Mouse (Mus musculus): ENCODE measurements around the gene Slc39a11.

- TF ChIP-seq CTCF (IDR thresholded peaks at IDR 0.05; ENCODE audit: low read depth) (no peak), EP300 (IDR thresholded peaks at IDR 0.05; ENCODE audit: low read depth) (no peak)
Observed at GRCm38 (mm10) chr11:113450665-113451064, 199.2 kb downstream of the Slc39a11 start.
